Mouse (Mus musculus): ENCODE data around the gene Arhgef38. TPM values are rescaled to one million over a fixed set of nuclear protein-coding genes. Genes with fewer than 3 reads are reported as not detected.

The Arhgef38 gene
- not detected for polyA plus RNA-seq (2012; fragmentation: generic; extraction: Trizol)

DNA sequence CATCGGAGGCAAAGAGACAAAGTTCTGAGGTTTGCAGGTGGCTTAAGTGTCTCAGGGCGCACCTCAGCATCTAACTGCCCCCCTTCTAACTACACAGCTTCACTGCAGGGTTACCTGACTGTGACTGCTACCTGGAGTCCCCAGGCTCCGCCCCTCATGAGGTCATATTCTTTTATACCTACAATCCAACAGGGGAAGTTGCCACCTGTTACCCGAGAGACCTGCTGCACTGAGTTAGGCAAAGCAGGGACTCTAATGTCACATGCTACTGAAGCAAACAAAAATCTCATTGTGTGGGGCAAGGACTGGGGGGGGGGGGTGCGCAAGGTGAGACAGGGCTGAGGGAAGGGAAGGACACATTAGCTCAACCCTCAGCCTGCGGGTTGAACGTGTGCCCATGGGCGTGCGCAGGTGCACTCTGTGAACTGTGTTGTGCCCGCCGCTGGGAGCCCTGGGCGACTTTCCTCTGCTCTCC, at the start of gene Arhgef38:
Arhgef38 (minus strand) TSS at position 129 of the 475 bp plus-strand sequence.

GRCm38 (mm10) chr3:133091664-133092273, 143.0 kb downstream of the Arhgef38 start, which contains the start of the genes Ints12 and Gstcd:
TSS of gene Ints12 (plus strand) at chr3:133091840.
TSS of gene Gstcd (minus strand) at chr3:133092033.

Other genes starting within 250 kb of the Arhgef38 start
- gene Ints12, start 143.1 kb downstream of the Arhgef38 start, polyA plus RNA-seq (2012; fragmentation: generic; extraction: Trizol), result 1 to 10 TPM; 1.2 to 5.8 TPM
- gene Gstcd, start 142.9 kb downstream of the Arhgef38 start, polyA plus RNA-seq (2012; fragmentation: generic; extraction: Trizol), result 1 to 10 TPM; 1.1 to 4.0 TPM
- gene Ppa2, start 75.2 kb upstream of the Arhgef38 start, polyA plus RNA-seq (2012; fragmentation: generic; extraction: Trizol), result 10 to 100 TPM; 28.1 to 47.1 TPM